Mouse (Mus musculus) urinary bladder, adult 2 months (tissue): Measurements from ENCODE around the gene 3110082I17Rik. TPM values are rescaled to one million over a fixed set of nuclear protein-coding genes. Genes with fewer than 3 reads are reported as not detected.
"Not testable (repeated sequence)": the region's sequence is repeated elsewhere in the genome, so short reads cannot be mapped to it uniquely, and the experiment has no call there.

Source experiments
- DNase-seq: peaks from one replicate; pipeline ENCODE4 v3.0.0; 2022; ENCODE audit warnings: low spot score
- polyA plus RNA-seq: library from polyadenylated mRNA; depleted of rRNA; stranded (reverse); fragments of >200 nt; gene quantifications from 2 replicates; pipeline ENCODE4 v1.2.3, GENCODE M21; 2012

3110082I17Rik gene
- polyA plus RNA-seq, 1 experiment, result 13.9 TPM

- DNase-seq, result no peak
Observed at GRCm38 (mm10) chr5:139395528-139395927, 64.8 kb downstream of the 3110082I17Rik start.

DNA sequence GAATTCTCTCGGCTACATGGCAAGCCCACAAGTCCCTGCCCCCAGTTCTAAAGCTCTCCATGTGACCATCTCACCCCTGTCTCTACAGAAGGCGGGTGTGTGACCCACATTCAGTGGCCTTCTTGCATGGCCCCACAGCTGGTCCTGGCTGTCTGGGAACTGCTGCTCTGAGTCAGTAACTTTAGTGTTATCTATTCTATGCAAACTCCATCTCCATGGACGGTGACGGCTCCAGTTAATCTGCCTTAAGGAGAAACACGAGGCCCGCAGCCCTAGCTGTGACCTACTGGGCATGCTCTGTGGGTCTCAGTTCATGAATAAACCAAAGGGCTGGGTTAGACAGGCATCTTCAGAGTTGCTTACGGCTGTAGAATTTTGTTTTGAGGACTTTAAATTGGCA, 65.9 kb downstream of the 3110082I17Rik start:
- DNase-seq, result no peak

GRCm38 (mm10) chr5:139393197-139393588, 67.1 kb downstream of the 3110082I17Rik start:
- DNase-seq, result no peak

DNA sequence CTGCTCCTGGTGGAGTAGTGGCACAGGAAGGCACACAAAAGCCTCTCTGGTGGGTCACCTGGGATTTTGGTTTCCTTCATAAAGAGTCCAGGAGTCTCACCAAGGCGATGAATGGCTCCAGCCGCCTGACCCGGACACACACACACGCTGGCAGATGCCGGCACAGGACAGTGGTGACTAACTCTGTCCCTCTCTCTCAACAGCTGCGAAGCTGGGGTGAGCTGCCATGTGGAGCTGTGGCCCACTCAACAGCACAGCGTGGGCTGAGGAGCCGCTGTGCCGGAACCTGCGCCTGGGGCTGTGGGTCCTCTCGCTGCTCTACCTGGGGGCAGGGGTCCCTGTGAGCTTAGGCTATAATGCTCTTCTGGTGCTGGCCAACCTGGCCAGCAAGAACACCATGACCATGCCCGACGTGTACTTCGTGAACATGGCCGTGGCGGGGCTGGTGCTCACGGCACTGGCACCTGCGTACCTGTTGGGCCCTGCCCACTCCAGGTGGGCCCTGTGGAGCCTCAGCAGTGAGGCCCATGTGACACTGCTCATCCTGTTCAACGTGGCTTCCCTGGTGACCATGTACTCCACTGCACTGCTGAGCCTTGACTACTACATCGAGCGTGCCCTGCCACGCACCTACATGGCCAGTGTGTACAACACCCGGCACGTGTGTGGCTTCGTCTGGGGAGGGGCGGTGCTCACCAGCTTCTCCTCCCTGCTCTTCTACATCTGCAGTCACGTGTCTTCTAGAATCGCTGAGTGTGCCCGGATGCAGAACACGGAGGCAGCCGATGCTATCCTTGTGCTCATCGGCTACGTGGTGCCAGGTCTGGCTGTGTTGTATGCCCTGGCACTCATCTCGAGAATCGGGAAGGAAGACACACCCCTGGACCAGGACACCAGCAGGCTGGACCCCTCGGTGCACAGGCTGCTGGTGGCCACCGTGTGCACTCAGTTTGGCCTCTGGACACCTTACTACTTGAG, 67.8 kb downstream of the 3110082I17Rik start:
- no peak for DNase-seq

- DNase-seq, result no peak
Observed at GRCm38 (mm10) chr5:139391309-139391990, 68.9 kb downstream of the 3110082I17Rik start.

DNA sequence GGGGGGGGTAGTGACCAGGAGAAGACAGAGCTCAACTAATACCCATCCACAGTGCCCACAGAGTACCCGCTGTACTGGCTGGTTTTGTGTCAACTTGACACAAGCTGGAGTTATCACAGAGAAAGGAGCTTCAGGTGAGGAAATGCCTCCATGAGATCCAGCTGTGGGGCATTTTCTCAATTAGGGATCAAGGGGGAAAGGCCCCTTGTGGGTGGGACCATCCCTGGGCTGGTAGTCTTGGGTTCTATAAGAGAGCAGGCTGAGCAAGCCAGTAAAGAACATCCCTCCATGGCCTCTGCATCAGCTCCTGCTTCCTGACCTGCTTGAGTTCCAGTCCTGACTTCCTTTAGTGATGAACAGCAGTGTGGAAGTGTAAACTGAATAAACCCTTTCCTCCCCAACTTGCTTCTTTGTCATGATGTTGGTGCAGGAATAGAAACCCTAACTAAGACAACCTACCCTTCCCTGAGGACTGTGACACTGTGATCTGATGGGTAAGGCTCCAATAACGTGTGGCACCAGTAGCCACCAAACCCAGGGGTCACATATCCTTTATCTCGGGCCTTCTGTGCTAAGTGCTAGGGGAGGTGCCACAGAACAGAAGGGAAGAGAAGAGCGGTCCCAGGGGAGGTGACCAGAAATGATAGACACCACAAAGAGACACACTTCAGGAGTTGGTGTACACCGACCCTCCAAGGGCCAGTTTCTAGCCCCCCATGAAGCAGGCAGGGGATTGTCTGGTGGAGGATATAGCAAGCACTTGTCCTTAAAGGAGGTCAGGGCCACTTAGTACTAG, 69.8 kb downstream of the 3110082I17Rik start:
- not testable (repeated sequence) for DNase-seq

DNA sequence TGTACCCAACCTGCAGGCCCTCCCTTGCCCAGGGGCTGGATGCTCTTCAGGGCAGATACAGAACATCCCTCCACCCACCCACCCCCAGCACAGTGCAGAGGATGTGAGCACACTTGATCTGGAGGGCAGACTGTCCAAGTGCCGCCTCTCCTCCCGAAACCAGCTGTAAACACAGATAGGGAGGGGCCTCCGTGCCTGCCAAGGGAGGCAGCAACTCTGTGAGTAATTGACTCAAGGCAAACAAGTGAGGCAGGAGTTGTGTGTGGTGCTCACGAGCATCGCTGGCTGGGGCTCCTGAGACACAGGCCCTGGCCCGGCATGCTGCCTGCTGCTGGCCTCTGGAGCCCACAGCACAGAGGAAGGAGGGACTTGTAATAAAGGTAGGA, 70.7 kb downstream of the 3110082I17Rik start:
- DNase-seq, result peak; percentile 54

DNA sequence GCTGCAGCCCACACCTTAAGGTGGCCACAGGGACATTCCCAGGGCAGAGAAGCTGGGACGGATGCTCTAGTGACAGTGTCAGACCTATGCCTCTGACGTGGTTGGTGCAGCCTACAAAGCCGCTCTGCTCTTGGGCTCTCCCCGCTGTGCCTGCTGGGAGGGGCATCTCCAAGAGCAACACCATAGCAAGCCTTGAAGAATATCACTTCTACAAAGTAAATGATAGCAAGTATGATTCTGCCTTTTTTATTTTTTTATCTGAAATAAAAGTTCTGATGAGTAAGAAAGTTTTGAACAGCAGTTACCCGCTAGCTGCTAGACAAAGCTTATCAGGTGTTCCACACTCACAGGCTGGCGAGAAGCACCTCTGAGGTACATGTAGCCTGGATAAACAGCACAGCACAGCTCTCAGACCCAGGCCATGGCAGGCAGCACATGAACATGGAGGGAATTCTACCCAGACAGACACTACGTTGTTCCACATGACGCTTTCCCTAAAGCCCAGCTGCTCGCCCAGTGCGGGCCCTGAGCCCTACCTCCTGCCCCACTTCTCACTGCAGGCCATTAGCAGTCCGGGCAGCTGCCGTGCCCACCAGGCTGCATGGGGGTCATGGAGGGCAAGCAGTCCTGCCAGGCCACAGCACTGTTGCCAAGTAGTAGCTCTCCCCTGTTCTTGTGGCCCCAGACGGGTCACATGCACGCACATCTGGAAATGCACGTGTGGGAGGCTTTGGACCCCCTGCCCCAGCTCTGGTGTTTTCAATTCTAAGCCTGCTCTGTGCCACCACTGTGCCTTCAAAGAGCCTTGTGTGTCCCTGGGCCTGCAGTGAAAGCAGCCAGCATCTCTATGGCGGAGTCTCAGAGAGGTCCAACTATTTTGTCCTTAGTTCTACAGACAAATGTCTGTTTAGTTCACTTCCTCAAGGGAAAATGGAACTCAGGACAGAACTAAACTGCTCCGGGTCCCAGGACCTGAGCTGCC, 71.3 kb downstream of the 3110082I17Rik start:
- no peak for DNase-seq

GRCm38 (mm10) chr5:139388195-139388570, 72.1 kb downstream of the 3110082I17Rik start:
- DNase-seq, result no peak

GRCm38 (mm10) chr5:139387329-139388194, 72.8 kb downstream of the 3110082I17Rik start:
- no peak for DNase-seq

GRCm38 (mm10) chr5:139386047-139386446, 74.3 kb downstream of the 3110082I17Rik start:
- DNase-seq, result no peak

DNA sequence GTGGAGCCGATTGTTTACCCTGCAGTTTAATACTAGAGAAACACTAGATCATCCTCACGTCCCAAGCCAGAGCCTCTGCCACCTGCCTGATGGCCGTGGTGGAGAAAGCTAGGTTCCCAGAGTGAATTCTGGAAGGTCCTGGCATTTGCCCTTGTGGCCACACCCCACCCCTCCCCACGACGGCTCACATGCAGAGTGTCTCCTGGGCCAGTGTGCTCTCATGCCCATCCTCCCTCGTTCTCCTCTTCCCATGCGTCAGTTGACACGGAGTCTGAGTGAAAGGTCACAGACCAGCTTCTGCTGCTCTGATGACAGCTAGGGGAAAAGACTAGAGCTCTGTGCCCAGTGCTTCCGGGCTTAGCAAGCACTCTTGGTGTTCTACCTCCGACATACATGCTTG, 75.8 kb downstream of the 3110082I17Rik start:
- DNase-seq, result no peak

DNA sequence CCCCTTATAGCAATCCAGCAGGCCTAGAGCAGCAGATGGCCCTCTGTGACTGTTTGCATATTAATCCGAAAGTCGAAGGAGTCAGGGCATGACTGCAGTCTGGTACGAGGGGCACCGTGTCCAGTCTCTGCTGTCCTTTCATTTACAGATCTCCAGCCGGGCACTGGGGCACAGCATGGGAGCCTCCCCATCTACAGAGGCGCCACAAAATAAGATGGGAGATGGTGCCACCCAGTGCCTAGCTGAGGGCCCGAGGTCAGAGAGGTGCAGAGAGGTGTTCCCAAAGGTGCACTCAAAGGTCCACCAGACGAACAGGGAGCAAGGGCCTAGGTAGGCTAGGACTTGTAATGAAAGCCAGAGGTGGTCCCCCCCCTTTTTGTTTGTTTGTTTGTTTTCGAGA, 77.1 kb downstream of the 3110082I17Rik start:
- DNase-seq, result no peak

- DNase-seq, result no peak
Observed at GRCm38 (mm10) chr5:139382760-139383159, 77.6 kb downstream of the 3110082I17Rik start.

- DNase-seq, result no peak
Observed at GRCm38 (mm10) chr5:139381586-139382513, 78.5 kb downstream of the 3110082I17Rik start.

- peak; percentile 85 for DNase-seq
Observed at GRCm38 (mm10) chr5:139380385-139381248, 79.7 kb downstream of the 3110082I17Rik start.

DNA sequence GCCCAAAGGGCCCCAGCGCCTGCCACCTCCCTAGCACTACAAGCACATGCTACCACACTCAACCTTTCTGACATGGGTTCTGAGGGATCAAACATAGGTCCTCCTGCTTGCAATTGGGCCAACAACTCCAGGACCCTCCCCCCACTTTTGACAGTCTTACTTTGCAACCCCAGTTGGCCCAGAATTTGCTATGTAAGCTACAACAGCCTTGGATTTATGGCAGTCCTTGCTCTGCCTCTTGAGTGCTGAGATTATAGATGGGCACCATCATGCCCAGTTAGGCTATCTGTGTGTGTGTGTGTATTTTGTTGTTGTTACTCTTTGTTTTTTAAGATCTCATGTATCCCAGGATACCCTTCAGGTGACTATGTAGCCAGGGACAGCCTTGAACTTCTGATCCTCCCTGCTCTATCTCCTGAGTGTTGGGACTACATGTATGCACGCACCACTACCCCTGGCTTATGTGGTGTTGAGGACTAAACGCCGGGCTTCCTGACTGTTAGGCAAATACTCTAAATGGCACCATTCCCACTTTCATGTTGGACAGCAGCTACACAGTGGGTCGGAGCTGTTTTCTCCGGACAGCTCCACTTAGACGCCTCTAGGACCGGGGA, 80.4 kb downstream of the 3110082I17Rik start:
- no peak for DNase-seq
